Mouse (Mus musculus) C2C12 (cell line): Measurements from ENCODE around the gene Mamld1.

Source experiments
- CTCF ChIP-seq: IDR thresholded peaks from one replicate; pipeline ENCODE4 v1.5.1; 2011; ENCODE audit not compliant: control insufficient read depth, insufficient read depth, insufficient read length
- USF1 ChIP-seq: IDR thresholded peaks from one replicate; pipeline ENCODE4 v1.6.1; 2011; ENCODE audit warnings: low read depth, mild to moderate bottlenecking, control low read depth, moderate library complexity

DNA sequence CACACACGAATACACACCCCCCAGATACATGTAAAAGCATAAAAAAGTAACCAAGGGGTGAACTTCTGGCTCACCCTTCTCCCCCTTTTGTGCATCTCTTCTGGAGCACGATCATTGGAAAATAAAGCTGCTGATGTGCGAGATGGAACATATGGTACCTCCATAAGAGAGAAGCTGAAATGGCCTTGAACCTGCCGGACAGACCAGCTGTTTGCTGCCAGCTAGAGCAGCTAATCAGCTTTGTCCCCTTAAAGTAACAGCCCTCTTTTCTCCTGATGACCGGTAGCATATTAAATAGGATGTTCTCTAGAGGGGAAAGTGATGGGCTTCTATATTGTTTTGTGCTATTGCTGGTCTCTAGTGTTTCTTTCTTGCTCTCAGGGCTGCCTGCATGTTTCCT, 3.2 kb downstream of the Mamld1 start:
- TF ChIP-seq CTCF (no peak), USF1 (no peak)
